Mouse (Mus musculus): ENCODE data around the gene 9430097D07Rik.

GRCm38 (mm10) chr2:32572196-32572595, 3.3 kb downstream of the 9430097D07Rik start:
- no peak for TF ChIP-seq EP300 (IDR thresholded peaks at IDR 0.05; ENCODE audit: low read depth)
- no peak for TF ChIP-seq CTCF (IDR thresholded peaks at IDR 0.05; ENCODE audit: low read depth)

Data from liver, postnatal 0 days (tissue).